Mouse (Mus musculus) limb, embryonic 10.5 days (tissue): ENCODE results near the gene Tmem63b. TPM values are rescaled to one million over a fixed set of nuclear protein-coding genes. Genes with fewer than 3 reads are reported as not detected.

Experiments used
- DNase-seq: peaks from one replicate; pipeline ENCODE4 v3.0.0-alpha.2; 2017; ENCODE audit warnings: low spot score
- H3K27ac ChIP-seq: fragments of 300-500 bp; sonication (generic); 2 replicates; pipeline ENCODE4 v1.5.1; 2016; ENCODE audit warnings: mild to moderate bottlenecking
- H3K27me3 ChIP-seq: fragments of 300-500 bp; sonication (generic); 2 replicates; pipeline ENCODE4 v1.6.1; 2016; ENCODE audit warnings: low read depth, mild to moderate bottlenecking; ENCODE audit not compliant: poor library complexity, severe bottlenecking
- H3K36me3 ChIP-seq: fragments of 300-500 bp; sonication (generic); 2 replicates; pipeline ENCODE4 v1.6.1; 2016; ENCODE audit warnings: mild to moderate bottlenecking, moderate library complexity
- H3K4me1 ChIP-seq: fragments of 300-500 bp; sonication (generic); 2 replicates; pipeline ENCODE4 v1.6.1; 2016
- H3K4me3 ChIP-seq: fragments of 300-500 bp; sonication (generic); 2 replicates; pipeline ENCODE4 v1.5.1; 2016; ENCODE audit warnings: mild to moderate bottlenecking, moderate library complexity
- H3K9me3 ChIP-seq: fragments of 300-500 bp; sonication (generic); replicated peaks from 2 replicates; pipeline ENCODE4 v1.6.1; 2016; ENCODE audit warnings: mild to moderate bottlenecking
- WGBS: fragments of 180-500 bp; shearing (Covaris S2); methylation state at CpG from one replicate; pipeline ENCODE4 v1.1.7; 2016; 5-methylcytosine and 5-hydroxymethylcytosine counted together
- polyA plus RNA-seq: library from polyadenylated mRNA; unstranded; fragments of >200 nt; fragmentation: Nextera tagmentation; extraction: Ambion mirVana; gene quantifications from 2 replicates; pipeline ENCODE4 v1.2.1, GENCODE M21; 2016

The Tmem63b gene
- polyA plus RNA-seq, 1 experiment from 2014 or later: 36.1 TPM

- Histone ChIP-seq H3K27me3 (no peaks in the 10 kb centered on the region), H3K36me3 (peaks cover 34% of the 10 kb centered on the region), H3K4me1 (peaks cover 8% of the 10 kb centered on the region), H3K27ac (peak overlapping the region; percentile 30; the same call in 1 of the 2 replicates), H3K4me3 (no peak overlapping the region), H3K9me3 (no peaks in the 10 kb centered on the region)
- DNase-seq: no peak
- WGBS: 65% methylated on average over 9 of the region's 16 CpGs
These were observed 14.0 kb upstream of the Tmem63b start for GRCm38 (mm10) chr17:45700496-45701235.

GRCm38 (mm10) chr17:45699039-45699740 lies 12.5 kb upstream of the Tmem63b start:
- no peak for DNase-seq
- Histone ChIP-seq H3K4me1 (peaks cover 13% of the 10 kb centered on the region), H3K27me3 (no peaks in the 10 kb centered on the region), H3K27ac (no peak overlapping the region), H3K36me3 (peaks cover 34% of the 10 kb centered on the region), H3K9me3 (no peaks in the 10 kb centered on the region), H3K4me3 (no peak overlapping the region)
- 84% methylated on average over 3 of the region's 3 CpGs for WGBS

GRCm38 (mm10) chr17:45698368-45698767 lies 11.7 kb upstream of the Tmem63b start:
- H3K9me3 ChIP-seq: no peaks in the 10 kb centered on the region
- no peak for DNase-seq
- no peak overlapping the region for H3K27ac ChIP-seq
- WGBS: 96% methylated on average over 6 of the region's 6 CpGs
- peaks cover 21% of the 10 kb centered on the region for H3K4me1 ChIP-seq
- H3K4me3 ChIP-seq: no peak overlapping the region
- no peaks in the 10 kb centered on the region for H3K27me3 ChIP-seq
- H3K36me3 ChIP-seq: peaks cover 34% of the 10 kb centered on the region

- Histone ChIP-seq H3K4me1 (peaks cover 22% of the 10 kb centered on the region), H3K27me3 (no peaks in the 10 kb centered on the region), H3K27ac (no peak overlapping the region), H3K9me3 (no peaks in the 10 kb centered on the region), H3K4me3 (no peak overlapping the region), H3K36me3 (peaks cover 34% of the 10 kb centered on the region)
- DNase-seq: no peak
- 90% methylated on average over 9 of the region's 9 CpGs for WGBS
These were observed 10.3 kb upstream of the Tmem63b start for GRCm38 (mm10) chr17:45696981-45697380.

GRCm38 (mm10) chr17:45695227-45696120 lies 8.8 kb upstream of the Tmem63b start:
- Histone ChIP-seq H3K9me3 (no peaks in the 10 kb centered on the region), H3K4me3 (no peak overlapping the region), H3K27me3 (no peaks in the 10 kb centered on the region), H3K4me1 (peaks cover 17% of the 10 kb centered on the region), H3K27ac (no peak overlapping the region), H3K36me3 (peaks cover 34% of the 10 kb centered on the region)
- DNase-seq: no peak
- 84% methylated on average over 23 of the region's 23 CpGs for WGBS

GRCm38 (mm10) chr17:45693812-45694565 lies 7.3 kb upstream of the Tmem63b start:
- no peak overlapping the region for H3K27ac ChIP-seq
- no peaks in the 10 kb centered on the region for H3K9me3 ChIP-seq
- peaks cover 27% of the 10 kb centered on the region for H3K36me3 ChIP-seq
- WGBS: 91% methylated on average over 18 of the region's 18 CpGs
- peaks cover 14% of the 10 kb centered on the region; the same call in 1 of the 2 replicates for H3K4me1 ChIP-seq
- H3K27me3 ChIP-seq: no peaks in the 10 kb centered on the region
- DNase-seq: no peak
- no peak overlapping the region for H3K4me3 ChIP-seq

DNA sequence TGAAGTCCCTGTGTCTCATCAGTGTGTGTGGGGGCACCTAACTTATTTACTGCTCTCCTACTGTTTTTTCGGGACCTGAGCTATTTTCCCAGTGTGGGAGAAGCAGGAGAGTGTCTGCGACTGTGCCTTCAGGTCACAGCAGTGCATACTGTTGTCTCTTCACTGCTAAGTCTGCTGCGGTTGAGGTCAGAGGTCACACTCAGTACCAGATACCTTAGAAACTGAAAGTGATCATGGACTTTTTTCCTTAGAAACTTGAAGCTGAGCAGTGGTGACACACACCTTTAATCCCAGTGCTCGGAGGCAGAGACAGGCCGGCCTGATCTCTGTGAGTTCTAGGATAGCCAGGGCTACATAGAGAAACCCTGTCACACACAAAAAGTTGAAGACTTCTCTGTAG lies 5.5 kb upstream of the Tmem63b start:
- no peak for DNase-seq
- WGBS: 74% methylated on average over 5 of the region's 5 CpGs
- Histone ChIP-seq H3K27ac (no peak overlapping the region), H3K9me3 (no peaks in the 10 kb centered on the region), H3K36me3 (peaks cover 13% of the 10 kb centered on the region), H3K27me3 (no peaks in the 10 kb centered on the region), H3K4me3 (no peak overlapping the region), H3K4me1 (peaks cover 20% of the 10 kb centered on the region)

DNA sequence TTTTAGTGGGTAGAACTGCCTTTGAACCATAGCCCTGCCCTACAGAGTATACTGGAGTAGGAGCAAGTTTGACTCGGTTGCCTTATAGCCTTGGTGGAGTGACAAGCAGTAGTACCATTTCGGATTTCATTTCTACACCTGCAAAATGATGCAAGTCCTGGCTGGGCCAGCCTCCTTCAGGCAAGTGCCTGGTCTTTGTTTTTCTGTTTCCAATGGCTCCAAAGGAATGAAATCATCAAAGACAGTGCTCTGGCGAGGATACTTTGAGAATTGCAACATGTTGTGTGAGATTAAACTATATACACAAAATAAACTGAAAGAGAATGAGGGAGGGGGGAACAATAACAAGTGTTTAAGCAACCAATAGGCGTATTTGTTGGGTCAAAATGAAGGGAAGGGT lies 3.3 kb upstream of the Tmem63b start:
- Histone ChIP-seq H3K36me3 (0 out of 2 replicates have a peak, but pooled peaks cover 2% of the 10 kb centered on the region), H3K9me3 (no peaks in the 10 kb centered on the region), H3K4me1 (peaks cover 27% of the 10 kb centered on the region), H3K27me3 (no peaks in the 10 kb centered on the region), H3K27ac (no peak overlapping the region), H3K4me3 (no peak overlapping the region)
- DNase-seq: no peak
- 92% methylated on average over 4 of the region's 4 CpGs for WGBS

DNA sequence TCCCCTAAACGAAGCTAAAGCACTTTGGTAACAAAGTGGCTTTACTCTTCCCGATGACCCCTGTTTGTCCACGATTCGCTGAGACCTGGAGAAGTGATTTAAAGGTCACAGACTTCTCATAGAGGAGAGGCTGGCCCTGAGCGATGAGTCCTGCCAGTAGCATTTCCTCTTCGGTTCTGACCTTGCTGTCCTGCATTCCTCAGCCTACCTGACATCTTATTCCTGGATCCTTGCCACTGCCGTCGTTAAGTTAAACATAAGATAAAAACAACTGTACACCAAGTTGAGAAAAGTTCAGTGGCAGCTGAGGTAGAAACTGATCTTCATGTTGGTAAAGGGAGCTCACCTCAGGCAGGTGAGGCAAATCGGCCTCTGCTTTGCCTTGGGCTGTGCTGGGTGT lies 2.4 kb upstream of the Tmem63b start:
- no peak overlapping the region for H3K4me3 ChIP-seq
- no peak for DNase-seq
- no peaks in the 10 kb centered on the region for H3K9me3 ChIP-seq
- H3K27me3 ChIP-seq: no peaks in the 10 kb centered on the region
- peaks cover 34% of the 10 kb centered on the region for H3K4me1 ChIP-seq
- no peak overlapping the region for H3K27ac ChIP-seq
- 0 out of 2 replicates have a peak, but pooled peaks cover 2% of the 10 kb centered on the region for H3K36me3 ChIP-seq
- WGBS: 93% methylated on average over 9 of the region's 9 CpGs

GRCm38 (mm10) chr17:45686093-45686619 lies 549 bp downstream of the Tmem63b start, which contains the start of gene Mrpl14:
TSS of gene Mrpl14 (plus strand) at chr17:45686322.
- peak; percentile 98 for DNase-seq
- H3K9me3 ChIP-seq: no peaks in the 10 kb centered on the region
- peaks cover 28% of the 10 kb centered on the region for H3K4me1 ChIP-seq
- WGBS: 1% methylated on average over 48 of the region's 50 CpGs
- H3K4me3 ChIP-seq: peak within 1 kb of the TSS; percentile 85
- H3K36me3 ChIP-seq: 0 out of 2 replicates have a peak, but pooled peaks cover 2% of the 10 kb centered on the region
- H3K27me3 ChIP-seq: no peaks in the 10 kb centered on the region
- peak within 1 kb of the TSS; percentile 90 for H3K27ac ChIP-seq

GRCm38 (mm10) chr17:45685171-45686092 lies 1.3 kb downstream of the Tmem63b start:
- peak; percentile 73 for DNase-seq
- H3K27me3 ChIP-seq: no peaks in the 10 kb centered on the region
- H3K9me3 ChIP-seq: no peaks in the 10 kb centered on the region
- H3K27ac ChIP-seq: peak overlapping the region; percentile 90
- under 1% methylated on average over 57 of the region's 58 CpGs for WGBS
- peaks cover 35% of the 10 kb centered on the region for H3K4me1 ChIP-seq
- 0 out of 2 replicates have a peak, but pooled peaks cover 2% of the 10 kb centered on the region for H3K36me3 ChIP-seq
- H3K4me3 ChIP-seq: peak overlapping the region; percentile 85
